Mouse (Mus musculus) myocyte (in vitro differentiated cells): ENCODE results near the gene Rrp7a. TPM values are rescaled to one million over a fixed set of nuclear protein-coding genes. Genes with fewer than 3 reads are reported as not detected.

Source experiments
- H3K27me3 ChIP-seq: one replicate; pipeline ENCODE4 v1.6.1; 2011; ENCODE audit not compliant: control insufficient read depth, insufficient read depth, insufficient read length
- H3K36me3 ChIP-seq: one replicate; pipeline ENCODE4 v1.6.1; 2011; ENCODE audit not compliant: control insufficient read depth, insufficient read depth
- H3K4me2 ChIP-seq: one replicate; pipeline ENCODE4 v1.6.1; 2011; ENCODE audit warnings: low read depth, control low read depth
- H3K4me3 ChIP-seq: one replicate; pipeline ENCODE4 v1.5.1; 2011; ENCODE audit warnings: mild to moderate bottlenecking, control low read depth, moderate library complexity
- H3K79me2 ChIP-seq: one replicate; pipeline ENCODE4 v1.6.1; 2011; ENCODE audit not compliant: control insufficient read depth, insufficient read depth
- H3ac ChIP-seq: one replicate; pipeline ENCODE4 v1.6.1; 2011; ENCODE audit not compliant: control insufficient read depth, insufficient read length
- CEBPB ChIP-seq: IDR thresholded peaks from 2 replicates; pipeline ENCODE4 v1.6.1; 2011; ENCODE audit warnings: mild to moderate bottlenecking, moderate library complexity; ENCODE audit not compliant: poor library complexity, insufficient read depth, severe bottlenecking
- E2F4 ChIP-seq: IDR thresholded peaks from one replicate; pipeline ENCODE4 v1.6.1; 2011; ENCODE audit warnings: mild to moderate bottlenecking, control low read depth, moderate library complexity; ENCODE audit not compliant: insufficient read depth
- MAX ChIP-seq: IDR thresholded peaks from one replicate; pipeline ENCODE4 v1.6.1; 2011; ENCODE audit warnings: low read depth, mild to moderate bottlenecking, control low read depth
- MYOD1 ChIP-seq, 3 experiments: IDR thresholded peaks; one replicate each; pipeline ENCODE4 v1.6.1; 2011; ENCODE audit warnings: control low read depth in 2 of 3, low read depth in 2 of 3, mild to moderate bottlenecking in 2 of 3, moderate library complexity in 1 of 3; ENCODE audit not compliant: insufficient read length in 2 of 3, control insufficient read depth in 1 of 3
- MYOG ChIP-seq, 3 experiments: IDR thresholded peaks; one replicate each; pipeline ENCODE4 v1.6.1; 2011; ENCODE audit warnings: control low read depth in 2 of 3, low read depth in 2 of 3, mild to moderate bottlenecking in 2 of 3; ENCODE audit not compliant: insufficient read length in 2 of 3, control insufficient read depth in 1 of 3, insufficient read depth in 1 of 3
- POLR2A ChIP-seq: IDR thresholded peaks from one replicate; pipeline ENCODE4 v1.6.1; 2011; ENCODE audit warnings: low read depth, mild to moderate bottlenecking, control low read depth, moderate library complexity; ENCODE audit not compliant: insufficient read length
- POLR2AphosphoS2 ChIP-seq: IDR thresholded peaks from one replicate; pipeline ENCODE4 v1.6.1; 2011; ENCODE audit warnings: low read depth, control low read depth; ENCODE audit not compliant: insufficient read length
- REST ChIP-seq: IDR thresholded peaks from one replicate; pipeline ENCODE4 v1.6.1; 2011; ENCODE audit warnings: mild to moderate bottlenecking, control low read depth, moderate library complexity; ENCODE audit not compliant: insufficient read depth, insufficient read length
- SRF ChIP-seq: IDR thresholded peaks from one replicate; pipeline ENCODE4 v1.6.1; 2011; ENCODE audit warnings: low read depth; ENCODE audit not compliant: control insufficient read depth, insufficient read length
- TCF12 ChIP-seq: IDR thresholded peaks from one replicate; pipeline ENCODE4 v1.6.1; 2011; ENCODE audit warnings: mild to moderate bottlenecking, control low read depth; ENCODE audit not compliant: poor library complexity, insufficient read depth, severe bottlenecking
- TCF3 ChIP-seq: IDR thresholded peaks from one replicate; pipeline ENCODE4 v1.6.1; 2011; ENCODE audit warnings: low read depth, control low read depth; ENCODE audit not compliant: insufficient read length
- USF1 ChIP-seq: IDR thresholded peaks from one replicate; pipeline ENCODE4 v1.6.1; 2011; ENCODE audit warnings: low read depth, mild to moderate bottlenecking, control low read depth, moderate library complexity
- polyA plus RNA-seq: library from polyadenylated mRNA; unstranded; fragments of >200 nt; fragmentation: generic; extraction: Trizol; gene quantifications from one replicate; pipeline ENCODE4 v1.2.1, GENCODE M21; 2012; ENCODE audit warnings: missing spikeins

Rrp7a gene
- polyA plus RNA-seq, 1 experiment: 172 TPM

DNA sequence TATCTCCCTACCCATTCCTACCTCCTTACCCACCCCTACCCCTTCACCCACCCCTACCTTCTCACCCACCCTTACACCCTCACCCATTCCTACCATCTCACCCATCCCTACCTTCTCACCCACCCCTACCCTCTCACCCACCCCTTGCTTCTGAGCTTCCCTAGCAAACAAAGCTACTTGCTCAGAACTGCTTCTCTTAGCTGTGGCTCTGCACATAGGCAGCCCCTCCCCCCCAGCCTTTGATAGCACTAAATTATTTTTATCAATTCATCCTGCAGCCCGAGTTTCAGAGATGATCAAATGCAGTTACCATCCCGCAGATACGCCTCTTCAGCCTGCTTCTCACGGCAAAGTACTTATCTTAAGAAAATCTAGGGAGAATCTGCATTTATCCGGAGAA, 39.1 kb downstream of the Rrp7a start:
- Histone ChIP-seq H3ac (no peak overlapping the region), H3K36me3 (no peaks in the 10 kb centered on the region), H3K4me2 (no peak overlapping the region), H3K79me2 (no peaks in the 10 kb centered on the region), H3K4me3 (no peak overlapping the region), H3K27me3 (peaks cover 36% of the 10 kb centered on the region)
- TF ChIP-seq E2F4: no peak
- no peak for TF ChIP-seq CEBPB
- TF ChIP-seq TCF3: no peak
- no peak for TF ChIP-seq TCF12
- TF ChIP-seq MAX: no peak
- no peak for TF ChIP-seq POLR2AphosphoS2
- TF ChIP-seq REST: no peak
- no peak for TF ChIP-seq MYOG (IDR thresholded peaks at IDR 0.05; ENCODE audit: control insufficient read depth in 1 of 3, insufficient read depth in 1 of 3, insufficient read length in 2 of 3, low read depth in 2 of 3)
- TF ChIP-seq MYOD1 (IDR thresholded peaks at IDR 0.05; ENCODE audit: control insufficient read depth in 1 of 3, insufficient read length in 2 of 3, low read depth in 2 of 3): no peak
- TF ChIP-seq USF1: no peak
- no peak for TF ChIP-seq POLR2A
- no peak for TF ChIP-seq SRF

GRCm38 (mm10) chr15:83075607-83076525, 46.7 kb downstream of the Rrp7a start:
- Histone ChIP-seq H3K36me3 (no peaks in the 10 kb centered on the region), H3K4me3 (no peak overlapping the region), H3K79me2 (no peaks in the 10 kb centered on the region), H3ac (no peak overlapping the region), H3K4me2 (no peak overlapping the region), H3K27me3 (peaks cover 44% of the 10 kb centered on the region)
- TF ChIP-seq POLR2AphosphoS2: no peak
- no peak for TF ChIP-seq E2F4
- peak; percentile 69 for TF ChIP-seq CEBPB
- no peak for TF ChIP-seq REST
- TF ChIP-seq TCF12: no peak
- no peak for TF ChIP-seq USF1

DNA sequence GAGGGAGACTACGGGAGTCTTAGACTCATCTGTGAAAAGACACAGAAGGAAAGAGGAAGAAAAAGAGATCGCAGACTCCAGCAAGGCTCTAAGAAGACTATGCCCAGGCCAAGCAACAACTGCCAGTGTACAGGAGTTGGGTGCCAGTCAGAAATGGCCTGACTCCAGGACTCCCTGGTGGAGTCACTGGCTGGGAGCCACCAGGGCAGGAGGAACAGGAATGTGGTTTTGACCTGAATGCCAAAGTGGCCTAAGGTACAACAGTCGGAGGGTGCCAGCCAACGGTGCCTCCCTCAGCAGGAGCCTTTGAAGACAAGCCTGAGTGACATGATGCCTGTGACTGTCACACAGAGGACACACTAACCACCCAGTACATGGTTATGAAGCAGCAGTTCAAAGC, 48.4 kb downstream of the Rrp7a start:
- TF ChIP-seq POLR2AphosphoS2 (no peak), MAX (no peak), POLR2A (no peak), MYOG (IDR thresholded peaks at IDR 0.05; ENCODE audit: control insufficient read depth in 1 of 3, insufficient read depth in 1 of 3, insufficient read length in 2 of 3, low read depth in 2 of 3) (no peak), CEBPB (no peak), SRF (no peak), TCF3 (no peak), TCF12 (no peak), REST (no peak), USF1 (no peak), MYOD1 (IDR thresholded peaks at IDR 0.05; ENCODE audit: control insufficient read depth in 1 of 3, insufficient read length in 2 of 3, low read depth in 2 of 3) (no peak), E2F4 (no peak)
- peaks cover 39% of the 10 kb centered on the region for H3K27me3 ChIP-seq
- H3K4me3 ChIP-seq: no peak overlapping the region
- no peak overlapping the region for H3ac ChIP-seq
- H3K36me3 ChIP-seq: no peaks in the 10 kb centered on the region
- no peaks in the 10 kb centered on the region for H3K79me2 ChIP-seq
- H3K4me2 ChIP-seq: no peak overlapping the region

DNA sequence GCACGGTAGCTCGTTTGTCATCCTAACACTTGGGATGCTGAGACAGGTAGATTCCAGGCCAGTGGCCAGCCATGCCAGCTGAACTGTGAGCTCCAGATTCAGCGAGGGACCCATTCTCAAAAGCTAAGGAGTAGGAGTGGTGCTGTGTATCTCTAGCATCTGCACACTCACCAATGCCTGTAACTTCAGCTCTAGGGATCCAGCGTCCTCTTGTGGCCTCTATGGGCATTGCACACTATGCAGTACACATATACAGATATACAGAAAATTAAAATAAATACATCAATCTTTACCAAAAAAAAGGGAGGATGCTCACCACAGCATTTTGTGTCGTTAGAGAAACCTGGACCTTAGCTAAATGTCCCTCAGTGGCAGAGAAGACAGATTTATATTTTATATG, 50.8 kb downstream of the Rrp7a start:
- TF ChIP-seq MYOG (IDR thresholded peaks at IDR 0.05; ENCODE audit: control insufficient read depth in 1 of 3, insufficient read depth in 1 of 3, insufficient read length in 2 of 3, low read depth in 2 of 3) (no peak), POLR2A (no peak), TCF12 (no peak), REST (no peak), CEBPB (no peak), TCF3 (no peak), SRF (no peak), MAX (no peak), MYOD1 (IDR thresholded peaks at IDR 0.05; ENCODE audit: control insufficient read depth in 1 of 3, insufficient read length in 2 of 3, low read depth in 2 of 3) (no peak), POLR2AphosphoS2 (no peak), USF1 (no peak), E2F4 (no peak)
- H3K79me2 ChIP-seq: no peaks in the 10 kb centered on the region
- H3ac ChIP-seq: no peak overlapping the region
- peaks cover 21% of the 10 kb centered on the region for H3K27me3 ChIP-seq
- H3K36me3 ChIP-seq: no peaks in the 10 kb centered on the region
- H3K4me3 ChIP-seq: no peak overlapping the region
- H3K4me2 ChIP-seq: no peak overlapping the region
